Mouse (Mus musculus) G1E (cell line): Measurements from ENCODE around the gene Plpp4. TPM values are rescaled to one million over a fixed set of nuclear protein-coding genes. Genes with fewer than 3 reads are reported as not detected.

ENCODE experiments used
- ATAC-seq: 2 replicates; pipeline ENCODE4 v1.8.0; 2016; ENCODE audit warnings: mild to moderate bottlenecking; ENCODE audit not compliant: insufficient number of reproducible peaks, poor library complexity, low FRiP score, severe bottlenecking; ENCODE audit errors: extremely low read depth
- DNase-seq: peaks from one replicate; pipeline ENCODE4 v3.0.0; 2012; ENCODE audit warnings: low spot score
- H3K27me3 ChIP-seq: 2 replicates; pipeline ENCODE4 v1.6.1; 2012; ENCODE audit warnings: mild to moderate bottlenecking, low read length, inconsistent platforms; ENCODE audit not compliant: insufficient read depth
- H3K36me3 ChIP-seq: replicated peaks from 2 replicates; pipeline ENCODE3; 2012; ENCODE audit warnings: mild to moderate bottlenecking, inconsistent platforms
- H3K4me1 ChIP-seq: 2 replicates; pipeline ENCODE4 v1.6.1; 2012; ENCODE audit warnings: low read depth, low read length, inconsistent platforms, mixed read lengths; ENCODE audit not compliant: insufficient read depth
- H3K4me3 ChIP-seq: 2 replicates; pipeline ENCODE4 v1.5.1; 2012; ENCODE audit warnings: low read depth, mild to moderate bottlenecking, inconsistent platforms, low read length, moderate library complexity, mixed read lengths
- H3K9me3 ChIP-seq: replicated peaks from 2 replicates; pipeline ENCODE4 v1.6.1; 2012; ENCODE audit warnings: inconsistent platforms
- CTCF ChIP-seq: IDR thresholded peaks from 2 replicates; pipeline ENCODE4 v1.5.1; 2012; ENCODE audit warnings: low read depth, low read length, inconsistent platforms, mixed read lengths
- GATA1 ChIP-seq: IDR thresholded peaks from 2 replicates; pipeline ENCODE4 v1.6.1; 2012; ENCODE audit warnings: borderline replicate concordance, low read length, inconsistent platforms, mixed read lengths
- GATA2 ChIP-seq: IDR thresholded peaks from 2 replicates; pipeline ENCODE4 v1.6.1; 2012; ENCODE audit warnings: low read depth, low read length, inconsistent platforms, borderline replicate concordance
- POLR2AphosphoS5 ChIP-seq: IDR thresholded peaks from 2 replicates; pipeline ENCODE4 v1.6.1; 2012; ENCODE audit warnings: low read depth, low read length, inconsistent platforms; ENCODE audit not compliant: insufficient replicate concordance
- TAL1 ChIP-seq: conservative IDR thresholded peaks from 2 replicates; pipeline ENCODE4 v1.6.1; 2012; ENCODE audit warnings: low read depth, low read length, inconsistent platforms, mixed read lengths
- polyA plus RNA-seq: library from polyadenylated mRNA; stranded (reverse); fragments of >175 nt; gene quantifications from 2 replicates; pipeline ENCODE4 v1.2.3, GENCODE M21; 2012
- total RNA-seq, 2 experiments: library from RNA; stranded (forward) in 1 of 2; stranded (reverse) in 1 of 2; fragments of 200-1000 nt in 1 of 2; fragments of >200 nt in 1 of 2; fragmentation: Nextera tagmentation in 1 of 2; gene quantifications; 2 replicates each; pipeline ENCODE4 v1.2.3; 2014 to 2017

Plpp4 gene
- total and polyA plus RNA-seq, 3 experiments: not detected

DNA sequence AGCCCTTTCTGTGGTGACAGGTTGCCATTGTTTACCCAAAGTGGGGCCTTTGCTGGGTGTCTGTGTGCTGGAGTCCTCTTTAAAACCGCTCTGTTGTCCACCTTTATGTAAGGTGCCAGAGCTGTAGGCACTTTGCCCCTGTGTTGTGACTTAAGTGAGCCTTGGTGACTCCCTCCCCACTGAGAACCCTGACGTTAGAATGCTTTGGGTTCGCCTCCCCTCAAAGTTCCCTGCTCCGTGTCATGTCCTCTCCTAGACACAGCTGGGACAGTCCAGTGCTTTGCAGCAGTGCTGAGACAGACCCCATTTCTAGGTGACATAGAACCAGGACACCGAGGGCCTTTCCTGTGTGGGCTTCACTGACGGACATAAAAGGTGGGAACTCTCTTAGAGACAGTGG is 55.7 kb downstream of the Plpp4 start:
- Histone ChIP-seq H3K36me3 (no peaks in the 10 kb centered on the region), H3K9me3 (peaks cover 42% of the 10 kb centered on the region), H3K27me3 (no peaks in the 10 kb centered on the region), H3K4me1 (no peaks in the 10 kb centered on the region), H3K4me3 (no peak overlapping the region)
- DNase-seq: no peak
- ATAC-seq: no peak
- TF ChIP-seq GATA2 (no peak), CTCF (no peak), TAL1 (no peak), GATA1 (no peak), POLR2AphosphoS5 (no peak)

DNA sequence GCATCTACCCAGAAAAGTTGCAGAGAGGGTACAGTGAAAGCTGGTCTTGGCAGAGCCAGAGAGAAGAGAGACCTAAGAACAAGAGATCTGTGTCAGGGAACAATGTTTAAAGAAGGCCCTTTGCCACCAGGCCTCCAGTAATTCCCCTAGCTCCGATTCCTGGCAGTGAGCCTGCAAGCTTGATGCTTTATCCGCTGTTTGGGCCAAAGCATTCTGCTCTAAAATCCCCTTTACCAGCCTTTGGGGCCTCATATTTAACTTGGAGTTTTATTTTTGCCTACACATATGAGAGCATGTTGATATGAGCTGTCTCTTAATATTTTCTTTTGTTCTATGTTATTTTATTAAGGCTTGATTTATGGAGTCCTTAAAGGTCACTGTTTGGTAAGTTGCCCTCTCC is 57.1 kb downstream of the Plpp4 start:
- no peaks in the 10 kb centered on the region for H3K27me3 ChIP-seq
- no peak overlapping the region for H3K4me3 ChIP-seq
- H3K36me3 ChIP-seq: no peaks in the 10 kb centered on the region
- no peak for DNase-seq
- no peak for TF ChIP-seq POLR2AphosphoS5
- H3K4me1 ChIP-seq: no peaks in the 10 kb centered on the region
- no peak for ATAC-seq
- peaks cover 46% of the 10 kb centered on the region for H3K9me3 ChIP-seq

DNA sequence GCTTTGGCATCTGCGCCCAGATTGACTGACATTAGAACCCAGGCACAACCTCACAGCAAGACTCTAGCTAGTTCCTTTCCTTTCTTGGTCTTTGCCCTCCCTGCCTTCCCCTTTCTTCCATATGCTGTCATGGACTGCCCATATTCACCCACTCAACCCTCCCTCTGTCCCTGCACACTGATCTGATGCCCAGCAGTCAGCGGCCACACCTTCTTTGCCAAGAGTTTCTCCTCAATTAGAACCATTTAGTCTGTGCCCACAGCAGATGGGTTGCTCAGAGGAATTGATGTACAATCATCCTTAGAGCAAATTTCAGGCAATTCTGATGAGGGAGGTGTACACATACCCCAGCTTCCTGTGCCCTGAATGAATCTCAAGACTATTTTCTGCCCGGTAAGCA is 83.3 kb downstream of the Plpp4 start:
- Histone ChIP-seq H3K4me1 (no peaks in the 10 kb centered on the region), H3K27me3 (no peaks in the 10 kb centered on the region), H3K4me3 (no peak overlapping the region), H3K36me3 (no peaks in the 10 kb centered on the region), H3K9me3 (peaks cover 31% of the 10 kb centered on the region)
- DNase-seq: no peak
- ATAC-seq: no peak
- TF ChIP-seq POLR2AphosphoS5 (no peak), TAL1 (no peak), GATA2 (no peak), GATA1 (no peak), CTCF (no peak)

DNA sequence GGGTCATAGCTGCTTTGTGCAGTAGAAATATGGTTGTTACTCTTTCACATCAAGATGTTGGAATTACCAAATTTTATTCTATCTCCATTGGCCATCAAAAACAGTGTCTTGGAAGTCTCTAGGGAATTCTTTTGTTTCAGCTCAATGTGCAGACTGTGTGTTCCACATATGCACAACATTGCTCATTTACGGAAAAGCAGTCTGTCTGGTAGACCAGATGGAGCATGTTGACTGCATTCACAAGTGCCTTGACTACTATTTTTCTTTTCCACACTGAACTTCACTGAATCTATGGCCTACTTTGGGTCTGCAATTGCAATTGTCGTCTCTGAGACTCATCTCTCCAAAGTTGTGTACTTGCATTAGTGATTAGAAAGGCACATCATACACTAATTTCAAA is 98.7 kb downstream of the Plpp4 start:
- Histone ChIP-seq H3K9me3 (peaks cover 9% of the 10 kb centered on the region; the same call in 1 of the 2 replicates), H3K27me3 (no peaks in the 10 kb centered on the region), H3K4me3 (no peak overlapping the region), H3K4me1 (no peaks in the 10 kb centered on the region), H3K36me3 (no peaks in the 10 kb centered on the region)
- no peak for ATAC-seq
- DNase-seq: no peak
- TF ChIP-seq CTCF (no peak), TAL1 (no peak), GATA1 (no peak), POLR2AphosphoS5 (no peak), GATA2 (no peak)

DNA sequence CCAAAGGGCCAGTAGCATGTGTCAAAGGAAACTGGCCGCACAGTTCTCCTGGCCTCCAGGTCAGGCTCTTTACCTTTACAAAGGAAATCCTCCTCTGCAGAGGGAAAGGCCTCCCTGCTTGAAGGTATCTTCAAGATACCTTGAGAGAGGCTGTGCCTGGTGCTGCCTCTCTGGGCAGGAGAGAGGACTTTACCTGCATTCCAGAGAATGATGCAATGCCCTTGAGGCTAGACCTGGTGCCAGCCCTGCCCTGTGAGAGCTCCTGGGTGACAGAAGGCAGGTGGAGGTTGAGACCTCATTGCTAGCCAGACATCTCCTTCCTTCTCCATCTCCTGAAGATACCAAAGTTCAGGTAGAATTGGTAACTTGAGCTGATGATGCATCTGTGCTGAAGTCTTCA is 118.5 kb downstream of the Plpp4 start:
- H3K4me3 ChIP-seq: no peak overlapping the region
- H3K4me1 ChIP-seq: no peaks in the 10 kb centered on the region
- no peaks in the 10 kb centered on the region for H3K36me3 ChIP-seq
- TF ChIP-seq TAL1: no peak
- TF ChIP-seq CTCF: no peak
- TF ChIP-seq GATA1: no peak
- TF ChIP-seq POLR2AphosphoS5: no peak
- no peak for TF ChIP-seq GATA2
- H3K27me3 ChIP-seq: no peaks in the 10 kb centered on the region
- ATAC-seq (no peak), DNase-seq (no peak)
- H3K9me3 ChIP-seq: peaks cover 37% of the 10 kb centered on the region

DNA sequence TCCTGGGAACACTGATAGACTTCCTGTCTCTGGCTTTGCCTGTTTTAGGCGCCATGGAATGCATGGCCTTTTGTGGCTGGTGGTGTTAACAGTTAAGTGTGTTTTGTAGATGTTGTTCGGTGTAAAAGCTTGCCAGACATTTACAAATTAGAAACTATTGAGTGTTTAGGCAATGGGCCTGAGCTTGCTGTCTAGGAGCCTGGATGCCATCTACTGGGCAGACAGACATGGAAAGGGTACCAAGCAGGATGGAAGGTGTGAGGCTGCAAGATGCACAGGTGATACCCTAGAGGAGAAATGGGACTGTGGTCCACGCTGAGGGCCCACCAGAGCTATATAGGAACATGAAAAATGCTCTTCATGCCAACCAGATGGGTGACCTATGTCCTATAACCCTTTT is 128.3 kb downstream of the Plpp4 start:
- DNase-seq: no peak
- ATAC-seq: no peak
- Histone ChIP-seq H3K27me3 (no peaks in the 10 kb centered on the region), H3K36me3 (no peaks in the 10 kb centered on the region), H3K4me3 (no peak overlapping the region), H3K9me3 (peaks cover 63% of the 10 kb centered on the region), H3K4me1 (no peaks in the 10 kb centered on the region)
- TF ChIP-seq GATA1 (no peak), CTCF (no peak), POLR2AphosphoS5 (no peak), TAL1 (no peak)

DNA sequence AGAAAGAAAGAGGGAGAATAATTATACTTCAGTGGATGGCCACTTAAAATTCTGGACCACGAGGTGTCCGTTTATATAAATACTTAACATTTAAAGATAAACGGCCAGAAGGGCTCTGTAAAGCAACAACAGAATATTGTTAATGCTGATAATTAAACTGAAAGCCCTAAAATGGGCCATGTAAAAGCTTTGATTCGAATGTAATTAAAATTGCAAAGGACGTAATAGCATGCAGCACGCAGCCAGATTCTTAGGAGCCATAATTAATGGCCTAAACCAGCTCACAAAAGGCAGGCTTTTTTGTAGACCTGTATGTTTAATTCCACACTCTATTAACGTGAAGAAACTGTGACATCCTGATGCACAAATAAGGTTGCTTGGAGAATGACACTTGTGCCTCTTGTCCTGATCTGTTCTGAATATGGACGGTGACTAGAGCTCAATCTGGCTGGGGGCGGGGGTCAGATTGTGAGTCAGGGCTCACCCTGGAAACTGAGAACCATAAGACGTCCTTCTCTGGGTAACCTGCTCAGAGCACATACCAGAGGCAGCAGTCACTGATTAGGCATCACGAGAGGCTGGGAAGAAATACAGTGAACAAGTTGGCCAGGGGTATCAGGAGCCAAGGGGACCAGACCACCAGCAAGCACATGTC is 136.1 kb downstream of the Plpp4 start:
- DNase-seq (no peak), ATAC-seq (no peak)
- Histone ChIP-seq H3K4me3 (no peak overlapping the region), H3K27me3 (no peaks in the 10 kb centered on the region), H3K4me1 (no peaks in the 10 kb centered on the region), H3K36me3 (no peaks in the 10 kb centered on the region), H3K9me3 (peaks cover 54% of the 10 kb centered on the region)
- no peak for TF ChIP-seq GATA2
- TF ChIP-seq CTCF: no peak
- TF ChIP-seq POLR2AphosphoS5: no peak
- TF ChIP-seq TAL1: no peak
- TF ChIP-seq GATA1: no peak
